Mouse (Mus musculus): ENCODE measurements around the gene Slc16a10. TPM values are rescaled to one million over a fixed set of nuclear protein-coding genes. Genes with fewer than 3 reads are reported as not detected.

The Slc16a10 gene
- total RNA-seq, 2 experiments from 2014 or later: 4.8 to 4.9 TPM

- Histone ChIP-seq H3K27ac (peak overlapping the region; percentile 77), H3K4me3 (no peak overlapping the region)
- no peak for TF ChIP-seq CTCF (conservative IDR thresholded peaks at IDR 0.05)
- DNase-seq (ENCODE audit: low spot score in 2 of 2): no peak
Measured at GRCm38 (mm10) chr10:40068595-40068994, 73.5 kb downstream of the Slc16a10 start.

GRCm38 (mm10) chr10:40067529-40067928 is 74.5 kb downstream of the Slc16a10 start:
- no peak for DNase-seq (ENCODE audit: low spot score in 2 of 2)
- no peak for TF ChIP-seq CTCF (conservative IDR thresholded peaks at IDR 0.05)
- Histone ChIP-seq H3K4me3 (no peak overlapping the region), H3K27ac (no peak overlapping the region)

- no peak for TF ChIP-seq CTCF (conservative IDR thresholded peaks at IDR 0.05)
- Histone ChIP-seq H3K4me3 (no peak overlapping the region), H3K27ac (no peak overlapping the region)
- DNase-seq (ENCODE audit: low spot score in 2 of 2): no peak
Measured at GRCm38 (mm10) chr10:40067071-40067470, 75.0 kb downstream of the Slc16a10 start.

GRCm38 (mm10) chr10:40065357-40065756 is 76.7 kb downstream of the Slc16a10 start:
- no peak overlapping the region for H3K27ac ChIP-seq
- DNase-seq (ENCODE audit: low spot score in 2 of 2): no peak
- H3K4me3 ChIP-seq: no peak overlapping the region
- no peak for TF ChIP-seq CTCF (conservative IDR thresholded peaks at IDR 0.05)

- Histone ChIP-seq H3K4me3 (no peak overlapping the region), H3K27ac (no peak overlapping the region)
- DNase-seq (ENCODE audit: low spot score in 2 of 2): no peak
- no peak for TF ChIP-seq CTCF (conservative IDR thresholded peaks at IDR 0.05)
Measured at GRCm38 (mm10) chr10:40063291-40063890, 78.7 kb downstream of the Slc16a10 start.

GRCm38 (mm10) chr10:40062812-40063211 is 79.2 kb downstream of the Slc16a10 start:
- no peak for DNase-seq (ENCODE audit: low spot score in 2 of 2)
- no peak for TF ChIP-seq CTCF (conservative IDR thresholded peaks at IDR 0.05)
- H3K27ac ChIP-seq: no peak overlapping the region
- no peak overlapping the region for H3K4me3 ChIP-seq

- DNase-seq (ENCODE audit: low spot score in 2 of 2): no peak
- Histone ChIP-seq H3K27ac (no peak overlapping the region), H3K4me3 (no peak overlapping the region)
- no peak for TF ChIP-seq CTCF (conservative IDR thresholded peaks at IDR 0.05)
Measured at GRCm38 (mm10) chr10:40061926-40062325, 80.1 kb downstream of the Slc16a10 start.

GRCm38 (mm10) chr10:40058786-40059120 is 83.3 kb downstream of the Slc16a10 start:
- no peak for TF ChIP-seq CTCF (conservative IDR thresholded peaks at IDR 0.05)
- no peak overlapping the region for H3K4me3 ChIP-seq
- no peak for DNase-seq (ENCODE audit: low spot score in 2 of 2)
- H3K27ac ChIP-seq: no peak overlapping the region

GRCm38 (mm10) chr10:40058062-40058785 is 83.8 kb downstream of the Slc16a10 start:
- no peak for TF ChIP-seq CTCF (conservative IDR thresholded peaks at IDR 0.05)
- H3K27ac ChIP-seq: no peak overlapping the region
- no peak for DNase-seq (ENCODE audit: low spot score in 2 of 2)

GRCm38 (mm10) chr10:40057615-40058014 is 84.4 kb downstream of the Slc16a10 start:
- H3K4me3 ChIP-seq: no peak overlapping the region
- no peak overlapping the region for H3K27ac ChIP-seq
- DNase-seq (ENCODE audit: low spot score in 2 of 2): no peak
- TF ChIP-seq CTCF (conservative IDR thresholded peaks at IDR 0.05): no peak

More at GRCm38 (mm10) chr10:40058062-40058785, 83.8 kb downstream of the Slc16a10 start:
- no peak overlapping the region for H3K4me3 ChIP-seq

- Histone ChIP-seq H3K4me3 (no peak overlapping the region), H3K27ac (peak overlapping the region; percentile 65)
- no peak for TF ChIP-seq CTCF (conservative IDR thresholded peaks at IDR 0.05)
- no peak for DNase-seq (ENCODE audit: low spot score in 2 of 2)
Measured at GRCm38 (mm10) chr10:40054455-40054854, 87.6 kb downstream of the Slc16a10 start.

- Histone ChIP-seq H3K27ac (peak overlapping the region; percentile 65), H3K4me3 (no peak overlapping the region)
- TF ChIP-seq CTCF (conservative IDR thresholded peaks at IDR 0.05): no peak
- DNase-seq (ENCODE audit: low spot score in 2 of 2): peak; percentile 48 to 61
Measured at GRCm38 (mm10) chr10:40053896-40054295, 88.2 kb downstream of the Slc16a10 start.

GRCm38 (mm10) chr10:40053257-40053895 is 88.7 kb downstream of the Slc16a10 start:
- peak; percentile 87 for TF ChIP-seq CTCF (conservative IDR thresholded peaks at IDR 0.05)
- Histone ChIP-seq H3K4me3 (no peak overlapping the region), H3K27ac (peak overlapping the region; percentile 65; the same call in 1 of the 2 replicates)
- no peak for DNase-seq (ENCODE audit: low spot score in 2 of 2)
